Mouse (Mus musculus): ENCODE results near the gene Plcg2.

- TF ChIP-seq POLR2A (IDR thresholded peaks at IDR 0.05; ENCODE audit: extremely low read depth, insufficient read depth, low read length) (no peak), CTCF (IDR thresholded peaks at IDR 0.05; ENCODE audit: extremely low read depth, insufficient read depth, low read length) (no peak)
These were observed 19.8 kb downstream of the Plcg2 start for GRCm38 (mm10) chr8:117517861-117518260.

Data from cortical plate, adult 2 months (tissue).